Mouse (Mus musculus) bone marrow, adult 2 months (tissue): Measurements from ENCODE around the gene Thg1l. TPM values are rescaled to one million over a fixed set of nuclear protein-coding genes. Genes with fewer than 3 reads are reported as not detected.

ENCODE experiments used
- H3K27ac ChIP-seq: fragments of 200-500 bp; 2 replicates; pipeline ENCODE4 v1.5.1; 2012; ENCODE audit warnings: low read depth, mild to moderate bottlenecking, control low read depth, inconsistent platforms, low read length; ENCODE audit not compliant: control insufficient read depth, poor library complexity, insufficient read depth
- H3K4me1 ChIP-seq: fragments of 200-500 bp; 2 replicates; pipeline ENCODE4 v1.6.1; 2011; ENCODE audit warnings: low read length; ENCODE audit not compliant: control insufficient read depth, insufficient read depth
- H3K4me3 ChIP-seq: fragments of 200-500 bp; replicated peaks from 2 replicates; pipeline ENCODE3; 2011; ENCODE audit warnings: mild to moderate bottlenecking, low read depth, low read length, control low read depth; ENCODE audit not compliant: control insufficient read depth
- CTCF ChIP-seq: fragments of 200-500 bp; IDR thresholded peaks from 2 replicates; pipeline ENCODE4 v1.5.1; 2011; ENCODE audit warnings: low read length, control low read depth; ENCODE audit not compliant: control insufficient read depth, insufficient read depth
- POLR2A ChIP-seq: fragments of 200-500 bp; IDR thresholded peaks from 2 replicates; pipeline ENCODE4 v1.6.1; 2011; ENCODE audit warnings: low read depth, mild to moderate bottlenecking, control low read depth, low read length, borderline replicate concordance; ENCODE audit not compliant: control insufficient read depth
- WGBS: fragments of 180-500 bp; shearing (Covaris S2); methylation state at CpG from one replicate; pipeline ENCODE4 v1.1.7; 2018; 5-methylcytosine and 5-hydroxymethylcytosine counted together
- polyA plus RNA-seq: library from polyadenylated mRNA; stranded (reverse); fragments of >200 nt; gene quantifications from 2 replicates; pipeline ENCODE4 v1.2.4, GENCODE M21; 2011; ENCODE audit warnings: low replicate concordance; ENCODE audit not compliant: missing spikeins, insufficient read depth, insufficient read length

The Thg1l gene
- polyA plus RNA-seq, 1 experiment, result 67.4 TPM

DNA sequence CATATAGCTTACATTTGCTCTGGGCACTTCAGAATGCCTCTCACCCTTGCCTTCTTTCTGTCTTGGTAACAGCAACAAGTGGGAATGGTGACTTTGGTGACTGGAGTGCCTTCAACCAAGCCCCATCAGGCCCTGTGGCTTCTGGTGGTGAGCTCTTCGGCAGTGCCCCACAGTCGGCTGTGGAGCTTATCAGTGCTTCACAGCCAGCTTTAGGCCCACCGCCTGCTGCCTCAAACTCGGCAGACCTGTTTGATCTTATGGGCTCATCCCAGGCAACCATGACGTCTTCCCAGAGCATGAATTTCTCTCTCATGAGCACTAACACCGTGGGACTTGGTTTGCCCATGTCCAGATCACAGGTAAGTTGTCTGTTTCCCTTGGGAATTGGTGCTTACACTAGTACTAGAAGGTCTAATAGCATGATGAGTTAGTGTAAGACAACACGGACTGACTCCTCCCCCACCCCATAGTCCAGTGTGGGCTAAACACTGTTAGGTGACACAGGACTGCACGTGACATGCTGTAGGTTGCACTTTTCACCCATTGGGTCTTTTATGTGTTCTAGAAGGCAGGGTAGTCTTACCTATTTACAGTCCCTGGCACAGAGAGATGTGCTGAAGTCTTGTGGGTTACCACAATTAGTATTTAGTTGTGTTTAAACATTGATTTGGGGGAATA is 49.0 kb downstream of the Thg1l start:
- Histone ChIP-seq H3K27ac (no peak overlapping the region), H3K4me1 (no peaks in the 10 kb centered on the region), H3K4me3 (no peak overlapping the region)
- WGBS, result 71% methylated on average over 8 of the region's 8 CpGs
- TF ChIP-seq CTCF (no peak), POLR2A (no peak)

DNA sequence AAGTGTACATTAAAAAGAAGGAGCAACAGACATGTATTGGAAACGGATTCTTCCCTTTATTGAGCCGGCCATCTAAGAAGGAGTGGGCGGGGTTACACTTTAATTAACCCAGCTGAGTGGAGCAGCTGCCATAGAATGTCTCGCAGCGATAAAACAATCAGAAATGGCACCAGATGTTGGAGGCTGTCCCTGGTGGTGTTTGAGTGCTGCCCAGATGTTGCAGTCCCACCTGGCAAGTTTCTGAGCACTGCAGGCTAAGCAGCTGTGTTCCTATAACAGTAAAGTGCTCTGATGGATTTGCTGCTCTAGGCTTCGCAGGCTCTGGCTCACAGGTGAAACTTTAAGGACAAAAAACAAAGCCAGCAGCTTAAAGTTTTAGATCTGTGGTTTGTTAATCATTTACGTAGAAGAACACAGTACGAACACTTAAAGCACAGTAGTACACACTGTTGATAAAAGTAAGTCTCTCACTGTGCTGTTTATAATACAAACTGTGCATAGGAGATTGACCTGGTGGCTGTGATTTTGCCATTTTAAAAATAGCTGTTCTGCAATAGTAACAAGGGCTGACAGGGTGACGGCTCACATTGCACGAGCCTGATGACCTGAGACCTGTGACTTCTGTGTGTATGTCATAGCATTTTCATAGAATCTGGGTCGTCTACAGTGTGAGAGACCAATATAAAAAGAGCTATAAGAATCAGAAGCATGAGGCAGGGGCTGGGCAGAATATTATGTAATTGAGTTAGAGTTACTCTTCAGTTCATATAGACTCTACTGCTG is 54.9 kb downstream of the Thg1l start:
- Histone ChIP-seq H3K4me3 (no peak overlapping the region), H3K4me1 (no peaks in the 10 kb centered on the region), H3K27ac (no peak overlapping the region)
- no peak for TF ChIP-seq POLR2A
- no peak for TF ChIP-seq CTCF
- 88% methylated on average over 11 of the region's 11 CpGs for WGBS

DNA sequence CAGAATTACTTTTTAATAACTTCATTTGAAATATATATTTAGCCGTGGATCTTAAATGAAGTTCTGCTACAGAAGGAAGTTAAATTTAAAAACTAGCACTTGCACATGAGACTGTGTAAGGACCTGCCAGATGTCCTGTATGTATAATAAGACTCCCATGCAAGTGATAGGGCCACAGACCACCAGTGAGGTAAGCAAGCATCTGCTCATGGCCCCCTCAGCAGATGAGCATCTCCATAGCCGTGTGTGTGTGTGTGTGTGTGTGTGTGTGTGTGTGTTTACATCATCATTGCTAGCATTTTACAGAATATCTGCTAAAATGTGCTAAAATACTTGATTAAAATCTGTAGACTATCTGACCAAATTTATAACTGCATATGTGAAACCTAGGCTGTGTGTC is 57.9 kb downstream of the Thg1l start:
- TF ChIP-seq CTCF (no peak), POLR2A (no peak)
- no peak overlapping the region for H3K27ac ChIP-seq
- WGBS, result 86% methylated on average over 2 of the region's 2 CpGs
- no peaks in the 10 kb centered on the region for H3K4me1 ChIP-seq
- H3K4me3 ChIP-seq, result no peak overlapping the region

Other genes with a start within 250 kb of the Thg1l start
- 23.7 and 25.6 TPM in 2 replicates for gene Clint1, start 103.4 kb downstream of the Thg1l start, polyA plus RNA-seq
- 1.6 and 2.6 TPM in 2 replicates for gene Lsm11, start 10.6 kb downstream of the Thg1l start, polyA plus RNA-seq
- not detected in 2 replicates for gene Sox30, start 24.8 kb upstream of the Thg1l start, polyA plus RNA-seq
- 11.6 and 31.7 TPM in 2 replicates for gene Gm12166, start 96.8 kb upstream of the Thg1l start, polyA plus RNA-seq
- 6.1 and 17.6 TPM in 2 replicates for gene Adam19, start 100.5 kb upstream of the Thg1l start, polyA plus RNA-seq
- gene Nipal4, start 211.0 kb upstream of the Thg1l start, polyA plus RNA-seq, result not detected in 2 replicates